Mouse (Mus musculus): Measurements from ENCODE around the gene Abtb1. TPM values are rescaled to one million over a fixed set of nuclear protein-coding genes. Genes with fewer than 3 reads are reported as not detected.

Gene Abtb1
- total RNA-seq, 2 experiments from 2014 or later: 18.8 to 20.1 TPM

DNA sequence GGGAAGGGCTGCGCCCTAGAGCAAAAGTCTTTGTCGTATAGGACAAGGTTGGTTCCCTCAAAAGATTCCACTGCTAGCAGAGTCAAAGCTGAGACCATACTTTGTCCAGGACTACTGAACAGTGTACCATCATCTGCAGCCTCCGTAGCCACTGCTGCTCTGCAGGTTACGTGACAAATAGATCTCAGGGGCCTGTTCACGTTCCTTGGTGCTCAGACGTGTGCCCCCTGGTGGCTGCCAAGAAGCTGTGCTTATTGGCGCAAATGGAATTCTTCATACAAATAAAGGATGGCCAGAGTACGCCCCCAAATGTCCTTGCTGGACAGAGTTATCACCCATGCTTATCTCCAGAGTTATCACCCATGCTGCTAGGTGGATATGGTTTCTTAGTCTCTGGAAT, 10.3 kb downstream of the Abtb1 start:
- peak in 1 of 2 experiments; percentile 65 for DNase-seq (ENCODE audit: low spot score in 2 of 2)

DNA sequence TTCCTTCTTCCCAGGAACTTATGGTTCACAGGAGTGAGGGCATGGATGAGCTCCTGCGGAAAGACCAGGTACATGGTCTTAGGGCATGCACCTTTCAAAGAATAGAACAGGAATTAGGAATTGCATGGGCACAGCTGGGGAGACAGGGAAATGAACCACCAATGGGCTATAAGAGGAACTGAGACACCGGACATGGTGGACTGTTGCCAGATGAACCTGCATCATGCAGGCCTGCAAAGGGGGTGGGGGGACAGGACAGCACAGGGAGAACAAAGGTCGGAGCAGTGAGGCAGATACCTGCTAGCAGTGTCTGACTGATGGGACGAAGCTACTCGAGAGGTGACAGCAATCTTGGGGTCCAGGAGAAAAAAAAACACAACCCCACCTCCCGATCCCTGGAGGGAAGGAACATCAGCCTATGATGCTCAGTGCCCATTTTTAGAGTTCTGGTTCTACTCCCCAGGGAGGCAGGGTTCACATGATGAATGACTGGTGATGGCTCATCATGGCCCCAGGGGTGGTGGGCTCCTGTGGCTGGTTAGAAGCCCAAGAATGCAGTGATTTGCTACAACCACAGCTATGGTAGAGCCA, 11.6 kb downstream of the Abtb1 start:
- no peak for DNase-seq (ENCODE audit: low spot score in 2 of 2)

DNA sequence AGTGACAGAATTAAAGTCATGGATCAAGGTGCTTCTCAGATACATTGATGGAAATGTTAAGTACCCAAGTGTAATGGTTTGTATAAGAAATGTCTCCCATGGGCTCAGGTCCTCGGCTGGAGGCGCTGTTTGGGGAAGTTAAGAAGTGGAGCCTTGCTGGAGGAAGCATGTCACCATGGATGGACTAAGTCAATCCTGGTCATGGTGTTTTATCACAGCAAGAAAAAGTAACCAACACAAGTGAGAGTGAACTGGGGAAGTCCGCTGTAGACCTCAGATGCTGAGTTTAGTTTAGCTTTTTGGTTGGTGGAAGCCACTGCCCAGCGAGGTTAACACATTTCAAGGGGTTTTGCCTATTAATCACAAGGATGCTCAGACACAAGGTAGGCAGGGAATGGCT, 12.2 kb downstream of the Abtb1 start:
- DNase-seq (ENCODE audit: low spot score in 2 of 2): no peak

DNA sequence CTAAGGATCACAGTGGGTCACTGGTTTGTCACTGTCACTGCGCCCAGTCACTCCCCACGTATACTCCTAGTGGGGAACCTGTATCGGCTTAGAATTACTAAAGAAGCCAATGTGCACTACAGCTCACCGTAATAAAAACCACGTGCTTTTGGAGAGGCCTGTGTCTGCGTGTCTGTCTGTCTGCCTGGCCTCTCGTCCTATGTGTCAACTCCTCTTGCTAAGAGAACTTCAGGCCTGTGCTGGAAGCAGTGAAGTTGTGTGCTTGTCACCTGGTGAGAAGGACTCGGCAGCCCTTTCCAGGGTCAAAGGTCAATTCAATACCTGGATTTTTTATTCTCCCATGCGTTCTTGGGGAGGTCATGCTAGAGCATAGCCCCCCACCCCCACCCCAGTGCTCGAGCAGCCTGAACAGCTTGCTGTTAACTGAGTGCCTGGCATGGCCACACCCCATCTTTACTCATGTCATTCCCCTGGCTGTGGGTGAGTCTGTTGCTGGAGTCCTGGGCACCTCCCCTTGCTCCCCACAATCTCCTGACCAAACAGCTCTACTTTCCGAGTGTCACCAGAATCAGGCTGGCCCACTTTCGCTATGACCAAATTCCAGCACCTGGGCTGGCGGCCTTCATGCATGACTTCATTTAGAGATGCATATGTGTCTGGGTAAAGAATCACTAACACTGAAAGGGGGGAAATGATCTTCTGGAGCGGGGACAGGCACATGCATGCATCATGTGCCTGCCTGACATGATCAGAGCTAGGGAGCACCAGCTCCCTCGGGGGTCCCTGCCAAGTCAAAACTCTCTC, 13.4 kb downstream of the Abtb1 start:
- no peak for DNase-seq (ENCODE audit: low spot score in 2 of 2)

DNA sequence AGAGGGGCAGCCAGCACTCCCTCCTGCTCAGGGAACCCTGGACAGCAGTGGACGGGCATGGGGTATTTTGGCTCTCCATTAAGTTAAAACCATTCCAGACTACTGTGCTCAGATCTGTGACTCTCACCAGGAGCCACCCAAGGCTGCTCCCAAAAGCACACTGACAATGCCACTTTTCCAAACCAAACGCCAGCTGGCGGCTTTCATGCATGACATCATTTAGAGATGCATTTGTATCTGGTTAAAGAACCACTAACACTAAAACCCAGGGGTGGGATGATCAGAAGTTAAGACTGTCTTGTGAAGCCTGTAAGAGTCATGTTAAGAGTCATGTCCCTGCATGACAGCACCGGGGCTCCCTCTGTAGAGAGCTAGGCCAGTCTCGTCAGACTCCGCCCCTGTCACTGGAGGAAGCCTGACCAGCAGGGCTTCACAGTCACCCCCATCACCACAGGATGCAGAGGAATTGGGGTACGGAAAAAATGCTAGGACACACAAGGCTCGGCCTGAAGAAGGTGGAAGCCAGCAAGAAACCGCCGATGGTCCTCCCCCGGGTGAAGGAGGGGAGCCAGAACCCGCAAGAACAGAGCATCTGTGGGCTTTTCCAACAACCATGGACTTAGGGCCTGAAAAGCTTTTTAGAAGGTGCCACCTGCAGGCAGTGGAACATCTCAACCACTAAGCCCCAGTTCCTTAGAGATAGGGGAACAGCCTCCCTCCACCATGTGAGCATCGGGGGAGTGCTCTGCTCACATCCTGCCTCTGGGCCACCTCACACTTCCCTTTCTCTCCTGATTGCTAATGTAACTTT, 14.2 kb downstream of the Abtb1 start:
- no peak for DNase-seq (ENCODE audit: low spot score in 2 of 2)

DNA sequence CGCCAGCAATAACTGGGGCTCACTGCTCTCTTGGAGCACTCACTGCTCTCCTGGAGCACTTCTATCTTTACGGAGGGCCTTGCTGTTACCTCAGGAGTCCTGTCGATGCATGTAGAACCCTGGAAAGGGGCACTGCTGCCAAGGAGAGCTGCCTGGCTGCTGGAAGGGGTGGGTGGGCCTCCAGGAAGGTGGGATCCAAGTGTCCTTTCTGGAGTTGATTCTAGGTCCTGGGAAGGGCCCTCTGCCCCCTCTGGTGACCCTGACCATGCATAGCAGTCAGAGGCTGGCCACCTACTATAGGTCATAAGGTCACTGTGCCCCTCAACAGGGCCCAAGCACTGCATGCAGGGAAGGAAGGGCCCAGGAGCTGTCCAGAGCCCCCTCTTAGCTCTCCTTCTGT, 14.8 kb downstream of the Abtb1 start:
- no peak for DNase-seq (ENCODE audit: low spot score in 2 of 2)

DNA sequence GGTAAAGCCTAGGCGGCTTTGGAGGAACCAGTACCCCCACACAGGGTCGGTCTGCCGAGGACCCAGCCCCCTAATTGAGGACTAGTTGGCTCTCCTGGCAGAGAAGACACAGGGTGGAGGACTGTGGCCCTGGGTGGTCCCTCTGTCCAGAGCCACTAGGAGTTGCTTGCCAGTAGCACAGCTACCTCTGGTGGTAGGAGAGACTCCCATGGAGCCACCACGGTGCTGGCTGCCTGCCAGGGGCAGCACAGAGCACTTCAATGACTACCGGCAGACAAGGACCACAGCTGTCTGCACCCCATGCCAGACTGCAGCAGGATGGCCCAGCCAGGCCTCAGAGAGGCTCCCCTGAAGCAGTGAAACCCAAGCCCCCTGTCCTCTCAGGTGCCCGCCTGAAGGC, 15.2 kb downstream of the Abtb1 start:
- DNase-seq (ENCODE audit: low spot score in 2 of 2): peak in 1 of 2 experiments; percentile 68

DNA sequence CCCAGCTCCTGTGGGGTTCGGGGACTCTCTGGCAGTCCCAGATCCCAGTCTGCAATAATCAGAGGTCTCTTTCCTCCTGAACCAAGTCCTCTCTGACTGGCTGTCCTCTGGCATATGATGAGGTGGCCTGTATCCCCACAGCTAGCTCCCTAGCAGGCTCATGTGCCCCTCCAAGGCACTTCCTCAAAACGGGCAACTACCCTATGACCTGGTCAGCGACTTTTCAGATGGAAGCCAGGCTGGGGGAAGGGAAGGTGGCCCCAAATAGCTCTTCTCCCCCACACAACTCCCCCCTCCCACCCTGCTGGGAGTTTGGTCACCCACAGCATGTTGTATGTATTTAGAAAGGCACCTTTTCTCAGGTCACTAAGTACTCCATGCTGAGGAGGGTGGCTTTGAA, 15.7 kb downstream of the Abtb1 start:
- DNase-seq (ENCODE audit: low spot score in 2 of 2): no peak

DNA sequence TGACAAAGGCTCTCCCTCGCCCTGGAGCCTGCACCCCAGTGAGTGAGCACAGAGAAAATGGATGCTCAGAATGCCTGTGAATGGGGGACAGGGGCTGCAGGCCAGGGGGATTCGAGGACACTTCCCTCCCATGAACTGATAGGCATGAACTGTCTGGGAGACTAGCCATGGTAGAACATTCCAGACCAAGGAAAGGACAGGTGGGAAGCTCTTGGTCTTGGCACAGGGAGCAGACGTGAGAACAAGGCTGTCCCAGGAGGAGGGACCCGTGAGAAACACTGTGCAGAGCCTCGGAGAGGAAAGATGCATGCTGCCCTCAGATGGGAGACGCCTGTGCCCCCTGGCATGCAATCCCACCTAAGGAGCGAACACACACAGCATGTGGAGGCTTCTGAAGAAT, 17.6 kb downstream of the Abtb1 start:
- DNase-seq (ENCODE audit: low spot score in 2 of 2): no peak

DNA sequence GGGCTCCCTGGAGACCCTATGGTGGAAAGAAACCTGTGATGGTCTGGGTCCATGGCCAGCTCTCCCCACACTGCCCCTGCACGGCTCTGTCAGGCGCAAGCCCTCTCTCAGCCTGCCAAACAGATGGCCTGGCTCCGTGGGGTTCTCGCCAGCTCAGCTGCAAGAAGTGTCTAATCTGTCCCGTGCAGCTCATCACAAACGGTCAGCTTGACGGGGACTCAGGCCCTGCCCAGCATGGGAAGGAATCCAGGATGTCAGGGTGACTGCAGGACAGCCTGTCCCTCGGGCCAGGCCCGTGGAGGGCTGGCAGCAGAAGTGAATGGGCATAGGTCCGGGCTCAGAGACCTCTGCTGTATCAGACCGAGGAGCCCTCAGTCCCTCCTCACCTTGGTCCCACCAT, 19.9 kb downstream of the Abtb1 start:
- DNase-seq (ENCODE audit: low spot score in 2 of 2): peak in 1 of 2 experiments; percentile 71

DNA sequence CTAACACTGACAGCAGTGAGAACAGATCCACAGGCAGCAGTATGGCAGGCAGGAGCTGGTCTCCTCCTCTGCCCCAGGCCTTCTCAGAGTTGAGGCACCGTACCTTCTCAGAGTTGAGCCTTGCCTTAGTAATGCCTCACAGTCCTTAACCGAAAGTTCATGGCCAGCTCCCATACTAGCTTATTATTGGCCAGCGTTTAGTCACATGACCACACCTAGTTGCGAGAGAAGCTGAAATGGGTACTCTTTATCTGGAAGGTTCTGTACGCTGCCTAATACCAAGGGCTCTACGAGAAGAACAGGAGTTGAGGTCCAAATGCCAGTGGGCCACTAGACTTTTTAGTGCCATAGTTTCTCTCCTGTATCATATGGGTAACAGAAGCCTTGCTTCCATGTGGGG, 20.5 kb downstream of the Abtb1 start:
- DNase-seq (ENCODE audit: low spot score in 2 of 2): no peak

DNA sequence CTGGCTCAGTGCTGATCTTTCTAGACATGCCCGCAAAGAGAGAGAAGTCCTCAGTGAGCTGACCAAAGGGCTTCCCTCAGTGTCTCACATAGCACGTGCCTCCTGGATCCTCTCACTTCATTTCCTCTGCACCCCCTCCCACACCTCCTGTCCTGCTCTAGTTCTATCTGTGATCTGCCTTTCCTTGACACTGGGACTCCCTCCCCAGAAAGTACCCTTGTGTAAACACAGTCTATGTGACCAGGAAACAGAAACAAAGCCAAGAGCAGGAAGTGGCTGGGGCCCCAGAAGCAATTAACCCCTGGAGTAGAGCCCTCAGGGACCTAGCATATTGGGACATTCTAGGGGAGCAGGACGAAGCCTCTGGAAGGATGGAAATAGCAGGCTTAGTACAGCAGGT, 20.9 kb downstream of the Abtb1 start:
- DNase-seq (ENCODE audit: low spot score in 2 of 2): no peak

DNA sequence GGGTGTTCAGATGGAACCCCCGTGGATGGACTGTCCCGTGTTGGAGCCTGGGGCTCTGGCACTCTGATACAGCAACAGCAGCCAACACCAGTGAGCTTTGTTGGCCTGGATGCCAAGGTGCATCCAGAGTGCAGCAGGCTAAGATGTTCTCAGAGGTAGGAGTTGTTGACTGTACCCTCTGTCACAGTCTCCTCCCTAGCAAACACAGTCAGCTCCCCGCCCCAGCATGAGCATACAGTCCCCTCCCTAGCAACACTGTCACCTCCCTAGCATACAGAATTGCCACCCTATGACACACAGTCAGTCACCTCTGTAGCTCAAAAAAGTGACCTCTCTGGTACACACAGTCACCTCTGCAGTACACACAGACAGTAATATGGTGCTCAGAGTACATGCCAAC, 24.9 kb downstream of the Abtb1 start:
- DNase-seq (ENCODE audit: low spot score in 2 of 2): no peak

DNA sequence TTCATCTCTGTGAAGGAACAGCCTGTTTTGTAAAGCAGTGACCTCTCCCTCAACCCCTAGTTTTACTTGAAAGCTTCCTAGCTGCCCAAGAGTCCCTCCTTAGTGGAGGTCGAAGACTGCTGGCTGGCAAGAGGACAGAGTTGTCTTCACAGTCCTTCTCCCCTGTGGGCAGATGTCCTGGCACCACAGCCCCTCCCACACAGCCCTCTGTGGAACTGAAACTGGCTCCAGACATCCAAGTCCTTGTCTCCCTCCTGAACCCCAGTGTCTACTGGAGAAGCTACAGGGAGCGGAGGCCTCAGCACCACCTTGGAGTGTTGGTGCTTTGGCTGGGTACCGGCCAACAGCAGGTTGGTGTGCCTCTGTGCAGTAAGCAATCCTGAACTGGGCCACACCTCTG, 26.3 kb downstream of the Abtb1 start:
- no peak for DNase-seq (ENCODE audit: low spot score in 2 of 2)

DNA sequence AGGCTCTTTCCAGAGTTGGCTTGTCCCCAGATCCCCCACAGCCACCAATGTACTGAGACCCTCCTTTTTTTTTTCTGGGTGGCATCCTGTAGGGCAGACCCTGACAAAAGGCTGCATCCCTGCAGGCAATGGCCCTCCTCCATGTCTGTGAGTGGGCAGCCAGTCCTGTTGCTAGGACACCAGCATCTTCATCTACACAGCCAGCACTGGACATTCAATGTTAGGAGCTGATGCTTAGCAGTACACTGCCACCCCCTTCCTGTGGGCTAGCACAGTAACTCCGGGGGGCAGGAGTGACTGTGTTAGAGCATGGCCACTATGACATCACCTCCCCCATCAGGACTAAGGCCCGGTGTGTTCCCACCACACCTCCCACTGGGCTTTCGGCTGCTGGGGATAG, 26.7 kb downstream of the Abtb1 start:
- DNase-seq (ENCODE audit: low spot score in 2 of 2): no peak

DNA sequence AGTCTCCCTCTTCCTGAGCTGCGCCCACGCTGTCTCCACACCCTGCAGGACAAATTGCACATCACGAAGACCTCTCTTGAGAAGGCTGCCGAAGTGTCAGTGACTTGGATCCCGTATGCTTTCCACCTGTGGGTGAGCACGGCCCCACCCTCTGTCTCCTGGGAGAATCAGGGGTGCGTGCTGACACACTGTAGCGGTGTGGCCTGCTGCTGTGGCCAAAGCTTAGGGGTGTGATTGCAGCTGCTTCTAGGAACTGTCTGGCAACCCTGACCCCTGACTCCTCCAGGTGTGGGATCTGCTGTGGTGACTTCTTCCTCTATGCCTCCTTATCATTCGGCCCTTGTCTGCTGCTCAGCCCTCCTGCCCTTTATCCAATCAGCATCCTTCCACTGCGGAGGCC, 28.0 kb downstream of the Abtb1 start:
- DNase-seq (ENCODE audit: low spot score in 2 of 2): no peak

DNA sequence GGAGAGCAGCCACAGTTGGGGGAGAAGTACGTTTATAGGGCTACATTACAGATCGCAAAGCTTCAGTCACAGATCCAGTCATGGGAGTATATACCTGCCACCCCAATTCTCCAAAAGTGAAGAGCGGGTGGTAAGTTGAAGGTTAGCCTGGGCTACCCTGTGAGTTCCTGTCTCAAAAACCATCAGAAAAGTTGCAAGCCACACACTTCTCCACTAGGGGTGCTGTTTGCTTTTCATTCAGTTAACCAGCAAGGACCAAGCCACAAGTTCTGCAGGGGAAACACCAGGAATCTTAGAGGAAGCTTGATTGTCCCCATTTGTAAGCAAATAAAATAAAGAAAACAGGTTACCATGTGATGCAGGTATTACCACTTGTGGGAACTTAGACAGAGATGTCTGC, 28.9 kb downstream of the Abtb1 start:
- no peak for DNase-seq (ENCODE audit: low spot score in 2 of 2)

DNA sequence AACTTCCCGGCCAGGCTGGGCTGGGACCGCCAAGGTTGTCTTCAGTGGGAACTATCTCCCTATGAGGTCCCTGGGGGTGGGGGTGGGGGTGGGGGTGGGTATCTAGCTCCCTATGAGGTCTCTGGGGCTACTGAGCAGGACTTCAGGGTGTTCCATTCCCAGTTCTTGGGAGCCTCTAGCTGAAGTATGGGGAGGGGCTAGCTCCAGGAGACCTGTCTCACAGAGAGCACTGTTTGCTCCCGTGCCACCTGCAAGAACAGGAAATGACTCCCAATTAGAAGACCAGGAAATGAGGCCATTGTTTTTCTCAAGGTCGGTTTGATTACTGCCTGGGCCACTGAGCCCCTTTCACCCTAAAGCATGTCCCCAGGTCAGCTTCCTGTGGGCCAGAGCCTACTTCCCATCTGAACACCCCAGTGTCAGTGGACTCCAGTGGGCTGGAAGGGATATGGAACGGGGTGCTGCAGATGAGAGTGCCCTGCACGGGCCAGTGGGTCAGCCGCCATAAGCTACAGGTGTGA, 29.8 kb downstream of the Abtb1 start:
- no peak for DNase-seq (ENCODE audit: low spot score in 2 of 2)

DNA sequence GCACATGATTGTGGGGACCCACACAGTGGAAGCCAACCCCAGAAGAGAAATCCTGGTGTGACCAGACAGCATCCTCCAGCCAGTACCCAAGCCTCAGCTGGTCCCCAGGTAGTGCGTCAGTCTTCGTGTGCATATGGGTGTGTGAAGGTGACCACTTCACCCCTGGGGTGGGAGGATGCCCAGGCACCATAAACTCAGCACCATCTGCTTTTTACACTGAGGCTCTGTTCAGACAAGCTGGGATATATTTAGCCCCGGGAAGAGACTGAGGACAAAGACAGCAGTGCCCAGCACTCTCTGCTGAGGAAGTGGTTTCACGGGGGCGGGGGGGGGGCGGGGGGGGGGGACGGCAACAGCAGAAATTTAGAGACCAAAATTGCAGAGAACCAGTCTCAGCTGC, 30.4 kb downstream of the Abtb1 start:
- DNase-seq (ENCODE audit: low spot score in 2 of 2): no peak

DNA sequence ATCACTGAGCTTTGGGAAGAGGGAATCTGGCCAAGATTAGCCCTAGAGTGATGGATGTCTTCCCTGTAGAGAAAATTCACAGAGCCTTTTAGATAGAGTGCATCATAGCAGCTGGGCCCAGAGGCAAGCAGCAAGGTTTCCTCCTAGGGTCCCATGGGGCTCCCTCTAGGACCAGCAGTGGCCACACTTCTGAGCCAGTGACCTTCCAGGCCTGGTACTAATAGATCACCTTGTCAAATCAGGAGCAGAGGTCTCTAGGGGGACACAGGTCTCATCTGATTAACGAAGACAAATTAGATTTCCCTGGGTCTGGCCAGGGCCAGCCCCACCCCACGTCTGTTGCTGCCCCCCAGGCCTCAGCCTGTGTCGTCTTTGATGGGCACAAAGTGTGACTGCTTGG, 31.5 kb downstream of the Abtb1 start:
- DNase-seq (ENCODE audit: low spot score in 2 of 2): no peak

DNA sequence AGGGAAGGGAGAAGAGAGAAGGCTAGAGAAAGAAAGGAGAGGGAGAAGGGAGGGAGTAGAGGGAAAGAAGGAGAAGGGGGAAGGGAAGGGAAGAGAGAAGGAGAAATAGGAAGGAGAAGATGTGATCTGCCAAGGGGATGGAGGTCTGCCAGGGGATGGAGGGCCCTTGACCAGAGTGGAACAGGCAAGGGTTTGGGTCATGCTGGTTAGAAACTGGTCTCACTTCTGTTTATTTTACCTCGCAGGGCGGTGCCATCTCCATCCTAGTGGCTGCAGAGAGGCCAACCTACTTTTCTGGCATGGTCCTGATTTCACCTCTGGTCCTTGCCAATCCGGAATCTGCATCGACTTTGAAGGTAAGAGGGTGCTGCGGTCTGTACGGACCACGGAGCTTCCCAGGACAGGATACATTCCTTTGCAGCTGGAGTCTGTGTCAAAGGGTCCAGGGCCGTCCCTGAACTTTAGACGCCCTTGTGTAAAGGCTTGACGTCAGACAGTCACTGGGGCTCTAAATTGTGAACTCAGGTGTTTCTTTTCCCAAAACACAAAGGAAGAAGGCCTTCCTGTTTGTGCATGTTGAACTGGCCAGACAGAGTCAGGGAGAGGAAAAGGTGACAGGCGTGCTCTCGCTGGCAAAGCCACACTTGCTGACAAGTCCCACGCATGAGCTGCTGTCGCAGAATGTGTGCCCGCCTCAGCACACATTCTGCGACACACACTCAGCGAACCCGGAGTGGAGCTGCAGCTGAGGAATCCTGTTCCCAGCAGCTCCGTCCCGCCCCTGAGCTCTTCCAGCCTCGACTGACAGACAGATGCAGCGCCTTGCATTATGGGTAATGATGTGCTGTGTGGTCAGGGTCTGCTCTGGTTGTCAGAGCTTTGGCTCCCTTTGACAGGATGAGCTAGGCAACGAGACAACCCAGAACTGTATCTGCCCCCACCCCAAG, 32.4 kb downstream of the Abtb1 start:
- DNase-seq (ENCODE audit: low spot score in 2 of 2): no peak
